Mouse (Mus musculus) hindbrain, embryonic 11.5 days (tissue): Measurements from ENCODE around the gene Jmjd6. TPM values are rescaled to one million over a fixed set of nuclear protein-coding genes. Genes with fewer than 3 reads are reported as not detected.
"Not testable (repeated sequence)": the region's sequence is repeated elsewhere in the genome, so short reads cannot be mapped to it uniquely, and the experiment has no call there.

Source experiments
- ATAC-seq: fragments of 200-750 bp; cut with Nextera tagmentation; 2 replicates; pipeline ENCODE4 v1.8.0; 2017; ENCODE audit warnings: mild to moderate bottlenecking, moderate TSS enrichment, moderate library complexity; ENCODE audit not compliant: low FRiP score
- DNase-seq: peaks from one replicate; pipeline ENCODE4 v3.0.0-alpha.2; 2015; ENCODE audit warnings: low spot score
- H3K27ac ChIP-seq: fragments of 300-500 bp; sonication (generic); 2 replicates; pipeline ENCODE4 v1.5.1; 2014; ENCODE audit warnings: mild to moderate bottlenecking, low read depth, low read length
- H3K27me3 ChIP-seq: fragments of 300-500 bp; sonication (generic); 2 replicates; pipeline ENCODE4 v1.6.1; 2014; ENCODE audit warnings: mild to moderate bottlenecking, low read length, moderate library complexity, mixed read lengths; ENCODE audit not compliant: control insufficient read depth, insufficient read depth
- H3K36me3 ChIP-seq: fragments of 300-500 bp; sonication (generic); 2 replicates; pipeline ENCODE4 v1.6.1; 2014; ENCODE audit warnings: mild to moderate bottlenecking, low read length, moderate library complexity, mixed read lengths; ENCODE audit not compliant: control insufficient read depth, insufficient read depth
- H3K4me1 ChIP-seq: fragments of 300-500 bp; sonication (generic); replicated peaks from 2 replicates; pipeline ENCODE4 v1.6.1; 2014; ENCODE audit warnings: low read length, mixed read lengths; ENCODE audit not compliant: control insufficient read depth, insufficient read depth
- H3K4me2 ChIP-seq: fragments of 300-500 bp; sonication (generic); replicated peaks from 2 replicates; pipeline ENCODE4 v1.6.1; 2014; ENCODE audit warnings: mild to moderate bottlenecking, low read depth, low read length
- H3K4me3 ChIP-seq: fragments of 300-500 bp; sonication (generic); 2 replicates; pipeline ENCODE4 v1.5.1; 2014; ENCODE audit warnings: low read depth, low read length
- H3K9ac ChIP-seq: fragments of 300-500 bp; sonication (generic); 2 replicates; pipeline ENCODE4 v1.6.1; 2014; ENCODE audit warnings: low read depth, low read length
- H3K9me3 ChIP-seq: fragments of 300-500 bp; sonication (generic); 2 replicates; pipeline ENCODE4 v1.6.1; 2016; ENCODE audit warnings: low read length; ENCODE audit not compliant: control insufficient read depth
- WGBS: fragments of 180-500 bp; shearing (Covaris S2); extraction: QIAGEN DNeasy Blood & Tissue Kit; methylation state at CpG from one replicate; pipeline ENCODE4 v1.1.7; 2014; 5-methylcytosine and 5-hydroxymethylcytosine counted together
- polyA plus RNA-seq: library from polyadenylated mRNA; unstranded; fragments of >200 nt; fragmentation: Nextera tagmentation; extraction: Ambion mirVana; gene quantifications from 2 replicates; pipeline ENCODE4 v1.2.1, GENCODE M21; 2014

The Jmjd6 gene
- polyA plus RNA-seq, 1 experiment from 2014 or later: 91.3 TPM

DNA sequence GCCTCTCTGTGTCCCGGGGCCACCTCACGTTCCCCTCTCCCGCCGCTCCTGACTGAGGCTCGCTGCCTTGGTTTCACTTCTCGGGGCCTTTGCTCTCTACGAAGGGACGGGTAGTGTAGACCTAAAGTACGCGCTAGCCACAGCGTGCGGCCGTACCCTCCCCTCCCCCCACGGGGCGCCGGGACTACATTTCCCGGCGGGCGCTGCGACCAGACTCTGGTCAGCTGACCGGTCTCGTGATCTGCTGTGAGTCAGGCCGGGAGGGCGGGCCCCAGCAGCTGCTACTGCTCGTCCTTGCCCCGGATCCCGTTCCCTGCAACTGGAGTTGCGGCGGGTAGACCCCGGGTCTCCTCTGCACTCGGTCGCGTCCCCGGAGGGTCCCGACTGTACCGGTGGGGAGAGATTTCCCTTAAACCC is 10.3 kb upstream of the Jmjd6 start:
- DNase-seq (peak; percentile 98), ATAC-seq (peak; percentile 94)
- WGBS: 1% methylated on average over 35 of the region's 36 CpGs
- H3K4me2 ChIP-seq: peak overlapping the region; percentile 75
- H3K27me3 ChIP-seq: no peaks in the 10 kb centered on the region
- peak overlapping the region; percentile 97 for H3K27ac ChIP-seq
- no peaks in the 10 kb centered on the region for H3K9me3 ChIP-seq
- H3K4me1 ChIP-seq: peaks cover 10% of the 10 kb centered on the region
- H3K4me3 ChIP-seq: peak overlapping the region; percentile 99
- H3K9ac ChIP-seq: peak overlapping the region; percentile 97
- H3K36me3 ChIP-seq: peaks cover 2% of the 10 kb centered on the region; the same call in 1 of the 2 replicates

DNA sequence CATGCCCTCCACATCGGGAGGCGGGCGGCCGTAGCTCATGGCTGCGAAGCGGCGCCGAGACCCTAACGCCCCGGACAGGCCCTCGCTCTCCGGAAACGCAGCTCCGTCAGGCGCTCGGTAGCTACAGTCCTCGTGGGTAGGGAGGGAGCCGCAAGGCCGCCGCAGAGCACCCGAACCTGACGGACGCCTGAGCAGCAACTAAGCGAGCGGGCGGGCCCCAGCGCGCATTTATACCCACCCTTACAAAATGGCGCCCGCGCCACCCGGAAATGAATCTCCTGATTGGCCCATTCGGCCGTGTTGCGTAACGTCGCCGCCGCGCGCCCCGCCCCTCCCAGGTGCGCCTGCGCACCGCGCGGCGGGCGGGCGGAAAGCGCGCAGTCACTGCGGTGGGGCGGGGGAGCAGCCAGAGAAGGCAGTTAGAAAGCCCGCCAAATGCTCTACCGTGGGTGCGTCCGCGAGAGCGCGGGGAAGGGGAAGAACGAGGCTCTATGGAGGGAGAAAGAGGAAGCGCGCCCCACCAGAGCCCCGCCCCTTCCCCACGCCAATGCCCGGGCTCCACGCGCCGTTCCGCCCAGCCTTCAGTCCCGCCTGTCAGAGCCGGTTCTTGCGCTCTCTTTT is 9.8 kb upstream of the Jmjd6 start, which contains the start of gene Srsf2:
Srsf2 (minus strand) TSS at position 204 of the 621 bp plus-strand sequence.
- H3K27me3 ChIP-seq: no peaks in the 10 kb centered on the region
- H3K36me3 ChIP-seq: peaks cover 2% of the 10 kb centered on the region; the same call in 1 of the 2 replicates
- no peaks in the 10 kb centered on the region for H3K9me3 ChIP-seq
- 1% methylated on average over 53 of the region's 74 CpGs for WGBS
- DNase-seq: peak; percentile 98
- H3K27ac ChIP-seq: peak within 1 kb of the TSS; percentile 97
- ATAC-seq: peak; percentile 91
- peaks cover 10% of the 10 kb centered on the region for H3K4me1 ChIP-seq
- H3K4me3 ChIP-seq: peak within 1 kb of the TSS; percentile 99
- peak within 1 kb of the TSS; percentile 75 for H3K4me2 ChIP-seq
- H3K9ac ChIP-seq: peak within 1 kb of the TSS; percentile 97

DNA sequence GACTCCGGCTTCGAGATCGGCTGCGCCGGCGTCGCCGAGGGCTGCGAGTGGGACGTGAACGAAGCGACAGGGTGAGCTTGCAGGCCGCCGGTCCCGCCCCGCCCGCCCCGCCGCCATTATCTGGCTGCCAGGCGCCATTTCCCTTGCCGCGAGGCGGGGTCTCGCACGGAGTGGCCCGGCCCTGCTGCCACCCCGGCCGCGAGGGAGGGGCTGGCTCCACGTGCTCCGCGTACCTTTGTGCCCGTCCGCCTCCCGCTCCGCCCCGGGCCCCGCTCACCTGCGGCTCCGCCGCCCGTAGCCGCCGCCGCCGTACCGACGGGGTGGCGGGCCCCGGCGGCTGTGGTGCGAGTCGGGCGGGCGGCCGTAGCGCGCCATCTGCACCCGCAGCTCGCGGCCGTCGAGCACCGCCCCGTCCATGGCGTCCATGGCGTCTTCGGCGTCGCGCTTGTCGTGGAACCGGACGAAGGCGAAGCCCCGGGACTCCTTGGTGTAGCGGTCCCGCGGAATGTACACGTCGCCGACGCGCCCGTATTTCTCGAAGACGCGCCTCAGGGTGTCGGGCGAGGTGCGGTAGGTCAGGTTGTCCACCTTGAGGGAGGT is 9.1 kb upstream of the Jmjd6 start, which contains the start of gene Mfsd11:
Mfsd11 (plus strand) TSS at position 150 of the 600 bp plus-strand sequence.
- Histone ChIP-seq H3K9me3 (no peaks in the 10 kb centered on the region), H3K4me1 (peaks cover 10% of the 10 kb centered on the region), H3K27me3 (no peaks in the 10 kb centered on the region), H3K36me3 (peaks cover 2% of the 10 kb centered on the region; the same call in 1 of the 2 replicates), H3K27ac (peak within 1 kb of the TSS; percentile 97), H3K4me2 (peak within 1 kb of the TSS; percentile 75), H3K9ac (peak within 1 kb of the TSS; percentile 97), H3K4me3 (peak within 1 kb of the TSS; percentile 99)
- peak; percentile 34; the same call in 1 of the 2 replicates for ATAC-seq
- peak; percentile 77 for DNase-seq
- WGBS: under 1% methylated on average over 70 of the region's 91 CpGs

DNA sequence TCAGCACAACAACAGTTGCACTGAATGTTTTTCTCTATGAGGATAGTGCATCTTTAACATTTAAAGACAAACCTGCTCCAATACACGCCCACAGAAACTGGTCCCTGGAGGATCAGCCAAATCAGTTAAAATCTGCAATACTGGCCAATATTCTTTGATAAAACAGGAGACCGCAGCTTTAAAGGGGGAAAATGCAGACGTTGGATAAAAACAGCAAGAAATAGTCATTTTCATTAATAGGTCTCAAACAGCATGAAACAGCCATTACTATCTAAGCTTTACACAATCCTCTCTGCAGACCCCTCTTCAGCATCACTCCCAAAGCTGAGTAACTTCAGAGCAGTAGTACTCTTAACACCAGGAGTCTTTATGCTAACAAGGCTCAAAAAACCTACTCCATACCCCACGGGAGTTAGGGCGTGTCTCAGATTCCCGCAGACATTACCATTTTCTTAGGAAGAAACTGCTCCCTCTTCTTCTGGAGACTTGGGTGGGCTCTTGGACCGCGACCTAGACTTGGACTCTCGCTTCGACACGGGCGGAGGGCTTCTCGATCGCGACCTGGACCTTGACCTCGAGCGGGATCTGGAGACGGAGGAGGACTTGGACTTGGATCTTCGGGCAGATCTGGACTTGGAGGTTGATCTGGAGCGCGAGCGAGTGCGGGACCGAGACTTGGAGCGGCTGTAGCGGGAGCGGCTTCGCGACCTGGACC is 8.5 kb upstream of the Jmjd6 start:
- no peak for DNase-seq
- H3K4me1 ChIP-seq: peaks cover 10% of the 10 kb centered on the region
- H3K4me2 ChIP-seq: peak overlapping the region; percentile 75
- H3K27me3 ChIP-seq: no peaks in the 10 kb centered on the region
- no peak for ATAC-seq
- under 1% methylated on average over 29 of the region's 29 CpGs for WGBS
- peaks cover 2% of the 10 kb centered on the region; the same call in 1 of the 2 replicates for H3K36me3 ChIP-seq
- H3K9me3 ChIP-seq: no peaks in the 10 kb centered on the region
- H3K9ac ChIP-seq: peak overlapping the region; percentile 97
- peak overlapping the region; percentile 97 for H3K27ac ChIP-seq
- H3K4me3 ChIP-seq: peak overlapping the region; percentile 99

DNA sequence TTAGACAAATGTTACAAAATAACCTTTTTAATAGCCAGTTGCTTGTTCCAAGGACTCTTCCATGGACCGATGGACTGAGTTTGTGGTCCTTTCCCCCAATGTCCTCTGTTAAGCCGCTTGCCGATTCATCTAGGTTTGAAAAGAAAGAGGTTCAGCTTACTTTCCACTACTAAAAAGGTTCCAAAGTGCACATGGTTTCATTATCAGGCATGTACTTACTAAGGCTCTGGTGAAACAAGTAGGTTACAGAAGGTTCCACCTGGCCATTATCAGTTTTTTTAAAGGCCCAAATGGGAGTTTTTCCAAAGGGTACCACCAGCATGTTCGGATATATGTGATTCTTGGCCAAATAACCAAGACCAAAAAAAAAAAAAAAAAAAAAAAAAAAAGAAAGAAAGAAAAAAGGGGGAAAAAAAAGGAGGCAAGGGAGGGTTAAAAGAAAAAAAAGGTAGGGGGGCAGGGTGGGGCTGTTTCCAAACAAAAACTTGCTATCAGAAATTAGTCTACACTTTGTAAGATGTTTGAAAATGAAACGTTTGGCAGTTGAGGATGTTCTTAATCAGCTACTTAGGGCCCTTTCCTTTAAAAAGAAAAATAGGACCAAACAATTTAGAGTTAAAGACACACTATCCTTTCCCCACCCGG is 7.7 kb upstream of the Jmjd6 start:
- WGBS: 47% methylated on average over 6 of the region's 6 CpGs
- H3K4me2 ChIP-seq: peak overlapping the region; percentile 75
- ATAC-seq: no peak
- peak overlapping the region; percentile 99 for H3K4me3 ChIP-seq
- no peaks in the 10 kb centered on the region for H3K9me3 ChIP-seq
- H3K36me3 ChIP-seq: peaks cover 2% of the 10 kb centered on the region; the same call in 1 of the 2 replicates
- H3K9ac ChIP-seq: peak overlapping the region; percentile 97
- no peak for DNase-seq
- no peak overlapping the region for H3K27ac ChIP-seq
- H3K4me1 ChIP-seq: peaks cover 10% of the 10 kb centered on the region
- H3K27me3 ChIP-seq: no peaks in the 10 kb centered on the region

DNA sequence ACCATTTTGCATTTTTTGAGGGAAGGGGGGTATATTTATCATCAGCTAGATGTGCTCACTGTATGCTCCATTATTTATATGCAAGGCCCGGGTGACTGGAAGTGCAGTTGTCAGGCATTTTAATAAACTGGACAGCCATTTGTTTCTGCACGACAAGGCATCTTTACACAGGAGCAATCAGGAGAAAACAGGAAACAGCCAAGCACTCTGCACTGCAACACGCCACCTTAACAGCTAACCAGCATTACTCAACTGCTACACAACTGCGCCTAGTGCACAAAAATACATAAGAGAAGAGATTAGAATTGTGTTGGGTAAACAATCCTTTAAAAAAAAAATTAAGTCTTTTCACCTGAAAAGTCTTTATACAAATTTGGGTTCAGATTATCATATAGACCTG is 6.8 kb upstream of the Jmjd6 start:
- Histone ChIP-seq H3K36me3 (peaks cover 2% of the 10 kb centered on the region; the same call in 1 of the 2 replicates), H3K27me3 (no peaks in the 10 kb centered on the region), H3K27ac (no peak overlapping the region), H3K9ac (no peak overlapping the region), H3K4me2 (peak overlapping the region; percentile 75; the same call in 1 of the 2 replicates), H3K4me1 (peaks cover 10% of the 10 kb centered on the region), H3K9me3 (no peaks in the 10 kb centered on the region), H3K4me3 (peak overlapping the region; percentile 99)
- no peak for DNase-seq
- no peak for ATAC-seq
- 70% methylated on average over 4 of the region's 4 CpGs for WGBS

DNA sequence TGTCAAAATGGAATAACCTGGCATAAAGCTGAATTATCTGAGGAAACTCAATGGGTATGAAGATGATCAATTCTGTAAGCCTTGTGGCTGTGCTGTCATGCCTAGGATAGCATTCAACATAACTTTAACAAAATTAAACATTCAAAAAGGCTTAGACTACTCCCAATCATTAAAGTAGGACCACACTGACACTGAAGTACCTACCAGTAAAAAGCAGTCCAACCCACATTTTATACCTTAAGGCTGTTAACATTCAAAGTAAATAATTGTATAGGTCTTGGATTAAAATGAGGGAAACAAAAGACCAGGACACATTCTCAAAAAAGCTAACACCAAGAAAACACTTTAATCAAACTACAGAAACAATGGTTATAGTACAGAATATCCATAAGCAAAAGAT is 6.3 kb upstream of the Jmjd6 start:
- Histone ChIP-seq H3K27me3 (no peaks in the 10 kb centered on the region), H3K4me1 (peaks cover 8% of the 10 kb centered on the region), H3K36me3 (peaks cover 2% of the 10 kb centered on the region; the same call in 1 of the 2 replicates), H3K4me3 (no peak overlapping the region), H3K9me3 (no peaks in the 10 kb centered on the region), H3K9ac (no peak overlapping the region), H3K4me2 (no peak overlapping the region), H3K27ac (no peak overlapping the region)
- ATAC-seq: no peak
- no peak for DNase-seq

DNA sequence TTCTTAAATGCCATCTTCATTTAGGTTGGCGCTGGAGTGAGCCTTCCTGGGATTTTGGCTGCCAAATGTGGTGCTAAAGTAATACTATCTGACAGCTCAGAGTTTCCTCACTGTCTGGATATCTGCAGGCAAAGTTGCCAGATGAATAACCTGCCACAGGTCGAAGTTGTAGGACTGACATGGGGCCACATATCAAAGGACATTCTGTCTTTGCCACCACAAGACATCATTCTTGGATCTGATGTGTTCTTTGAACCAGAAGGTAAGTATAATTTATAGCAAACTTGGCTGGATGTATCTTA is 5.6 kb upstream of the Jmjd6 start:
- not testable (repeated sequence) for ATAC-seq, H3K4me3 ChIP-seq, H3K9ac ChIP-seq, H3K4me1 ChIP-seq, H3K27me3 ChIP-seq, H3K4me2 ChIP-seq, H3K27ac ChIP-seq, H3K36me3 ChIP-seq, DNase-seq, H3K9me3 ChIP-seq
- WGBS: 87% methylated on average over 2 of the region's 2 CpGs
